Mouse (Mus musculus) myocyte (in vitro differentiated cells): ENCODE results near the gene 2310061I04Rik. TPM values are rescaled to one million over a fixed set of nuclear protein-coding genes. Genes with fewer than 3 reads are reported as not detected.

Experiments
- H3K27me3 ChIP-seq: one replicate; pipeline ENCODE4 v1.6.1; 2011; ENCODE audit not compliant: control insufficient read depth, insufficient read depth, insufficient read length
- H3K36me3 ChIP-seq: one replicate; pipeline ENCODE4 v1.6.1; 2011; ENCODE audit not compliant: control insufficient read depth, insufficient read depth
- H3K4me2 ChIP-seq: one replicate; pipeline ENCODE4 v1.6.1; 2011; ENCODE audit warnings: low read depth, control low read depth
- H3K4me3 ChIP-seq: one replicate; pipeline ENCODE4 v1.5.1; 2011; ENCODE audit warnings: mild to moderate bottlenecking, control low read depth, moderate library complexity
- H3K79me2 ChIP-seq: one replicate; pipeline ENCODE4 v1.6.1; 2011; ENCODE audit not compliant: control insufficient read depth, insufficient read depth
- H3ac ChIP-seq: one replicate; pipeline ENCODE4 v1.6.1; 2011; ENCODE audit not compliant: control insufficient read depth, insufficient read length
- CEBPB ChIP-seq: IDR thresholded peaks from 2 replicates; pipeline ENCODE4 v1.6.1; 2011; ENCODE audit warnings: mild to moderate bottlenecking, moderate library complexity; ENCODE audit not compliant: poor library complexity, insufficient read depth, severe bottlenecking
- E2F4 ChIP-seq: IDR thresholded peaks from one replicate; pipeline ENCODE4 v1.6.1; 2011; ENCODE audit warnings: mild to moderate bottlenecking, control low read depth, moderate library complexity; ENCODE audit not compliant: insufficient read depth
- MAX ChIP-seq: IDR thresholded peaks from one replicate; pipeline ENCODE4 v1.6.1; 2011; ENCODE audit warnings: low read depth, mild to moderate bottlenecking, control low read depth
- MYOD1 ChIP-seq, 3 experiments: IDR thresholded peaks; one replicate each; pipeline ENCODE4 v1.6.1; 2011; ENCODE audit warnings: control low read depth in 2 of 3, low read depth in 2 of 3, mild to moderate bottlenecking in 2 of 3, moderate library complexity in 1 of 3; ENCODE audit not compliant: insufficient read length in 2 of 3, control insufficient read depth in 1 of 3
- MYOG ChIP-seq, 3 experiments: IDR thresholded peaks; one replicate each; pipeline ENCODE4 v1.6.1; 2011; ENCODE audit warnings: control low read depth in 2 of 3, low read depth in 2 of 3, mild to moderate bottlenecking in 2 of 3; ENCODE audit not compliant: insufficient read length in 2 of 3, control insufficient read depth in 1 of 3, insufficient read depth in 1 of 3
- POLR2A ChIP-seq: IDR thresholded peaks from one replicate; pipeline ENCODE4 v1.6.1; 2011; ENCODE audit warnings: low read depth, mild to moderate bottlenecking, control low read depth, moderate library complexity; ENCODE audit not compliant: insufficient read length
- POLR2AphosphoS2 ChIP-seq: IDR thresholded peaks from one replicate; pipeline ENCODE4 v1.6.1; 2011; ENCODE audit warnings: low read depth, control low read depth; ENCODE audit not compliant: insufficient read length
- REST ChIP-seq: IDR thresholded peaks from one replicate; pipeline ENCODE4 v1.6.1; 2011; ENCODE audit warnings: mild to moderate bottlenecking, control low read depth, moderate library complexity; ENCODE audit not compliant: insufficient read depth, insufficient read length
- SRF ChIP-seq: IDR thresholded peaks from one replicate; pipeline ENCODE4 v1.6.1; 2011; ENCODE audit warnings: low read depth; ENCODE audit not compliant: control insufficient read depth, insufficient read length
- TCF12 ChIP-seq: IDR thresholded peaks from one replicate; pipeline ENCODE4 v1.6.1; 2011; ENCODE audit warnings: mild to moderate bottlenecking, control low read depth; ENCODE audit not compliant: poor library complexity, insufficient read depth, severe bottlenecking
- TCF3 ChIP-seq: IDR thresholded peaks from one replicate; pipeline ENCODE4 v1.6.1; 2011; ENCODE audit warnings: low read depth, control low read depth; ENCODE audit not compliant: insufficient read length
- USF1 ChIP-seq: IDR thresholded peaks from one replicate; pipeline ENCODE4 v1.6.1; 2011; ENCODE audit warnings: low read depth, mild to moderate bottlenecking, control low read depth, moderate library complexity
- polyA plus RNA-seq: library from polyadenylated mRNA; unstranded; fragments of >200 nt; fragmentation: generic; extraction: Trizol; gene quantifications from one replicate; pipeline ENCODE4 v1.2.1, GENCODE M21; 2012; ENCODE audit warnings: missing spikeins

The 2310061I04Rik gene
- polyA plus RNA-seq, 1 experiment = 33.7 TPM

GRCm38 (mm10) chr17:35868961-35869345 is 28.3 kb downstream of the 2310061I04Rik start:
- Histone ChIP-seq H3ac (peak overlapping the region; percentile 64), H3K27me3 (no peaks in the 10 kb centered on the region), H3K4me3 (peak overlapping the region; percentile 90), H3K36me3 (peaks cover 7% of the 10 kb centered on the region), H3K4me2 (peak overlapping the region; percentile 99), H3K79me2 (peaks cover 74% of the 10 kb centered on the region)
- no peak for TF ChIP-seq CEBPB
- no peak for TF ChIP-seq REST
- TF ChIP-seq POLR2A = no peak
- TF ChIP-seq MAX = no peak
- no peak for TF ChIP-seq MYOD1 (IDR thresholded peaks at IDR 0.05; ENCODE audit: control insufficient read depth in 1 of 3, insufficient read length in 2 of 3, low read depth in 2 of 3)

GRCm38 (mm10) chr17:35868165-35868820 is 28.9 kb downstream of the 2310061I04Rik start:
- peak overlapping the region; percentile 90 for H3K4me3 ChIP-seq
- H3K27me3 ChIP-seq = no peaks in the 10 kb centered on the region
- TF ChIP-seq POLR2AphosphoS2 (peak; percentile 22), POLR2A (no peak), TCF3 (no peak), TCF12 (no peak), REST (no peak)
- peak overlapping the region; percentile 99 for H3K4me2 ChIP-seq
- peaks cover 68% of the 10 kb centered on the region for H3K79me2 ChIP-seq
- peaks cover 7% of the 10 kb centered on the region for H3K36me3 ChIP-seq
- H3ac ChIP-seq = peak overlapping the region; percentile 64

GRCm38 (mm10) chr17:35866911-35867890 is 30.0 kb downstream of the 2310061I04Rik start:
- Histone ChIP-seq H3K36me3 (no peaks in the 10 kb centered on the region), H3ac (peak overlapping the region; percentile 64), H3K27me3 (no peaks in the 10 kb centered on the region), H3K4me2 (peak overlapping the region; percentile 99), H3K79me2 (peaks cover 57% of the 10 kb centered on the region), H3K4me3 (peak overlapping the region; percentile 90)
- TF ChIP-seq REST (no peak), POLR2AphosphoS2 (peak; percentile 15)

GRCm38 (mm10) chr17:35866281-35866831 is 30.9 kb downstream of the 2310061I04Rik start:
- TF ChIP-seq POLR2A (peak; percentile 93), REST (no peak), USF1 (no peak), TCF3 (no peak), E2F4 (no peak), MYOG (IDR thresholded peaks at IDR 0.05; ENCODE audit: control insufficient read depth in 1 of 3, insufficient read depth in 1 of 3, insufficient read length in 2 of 3, low read depth in 2 of 3) (peak in 1 of 3 experiments; percentile 5), TCF12 (no peak), SRF (no peak), MAX (no peak), POLR2AphosphoS2 (peak; percentile 92), CEBPB (no peak)
- peak overlapping the region; percentile 64 for H3ac ChIP-seq
- H3K36me3 ChIP-seq = no peaks in the 10 kb centered on the region
- no peaks in the 10 kb centered on the region for H3K27me3 ChIP-seq
- H3K4me2 ChIP-seq = peak overlapping the region; percentile 99
- peak overlapping the region; percentile 90 for H3K4me3 ChIP-seq
- H3K79me2 ChIP-seq = peaks cover 49% of the 10 kb centered on the region
